Mouse (Mus musculus): ENCODE measurements at regions not wholly inside any gene's neighbourhood (a gene's known extent, or its start where the extent isn't known, plus 50 kb on each side); places are given as distances from the start of the nearest gene placed in this dataset.

DNA sequence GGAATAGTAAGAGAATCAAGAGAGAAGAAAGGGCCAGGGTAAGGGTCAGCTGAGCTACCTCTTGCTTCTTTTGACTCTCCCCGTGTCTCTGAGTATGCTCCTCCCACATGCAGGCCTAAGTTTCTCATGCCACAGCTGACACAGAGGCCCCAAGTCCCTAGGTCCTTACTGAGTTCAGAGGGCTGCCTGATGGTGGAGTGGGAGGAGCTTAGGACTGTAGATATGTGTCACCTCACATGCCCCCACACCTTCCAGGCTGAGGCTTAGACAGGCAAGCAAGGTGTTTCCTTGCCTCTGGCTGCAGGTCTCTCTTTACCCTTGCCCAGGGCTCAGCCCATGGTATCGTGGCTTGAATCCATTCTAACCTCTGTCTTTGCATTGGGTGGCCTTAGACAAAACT lies 131.8 kb upstream of the Ccnd1 start:
- no peak for TF ChIP-seq CTCF (IDR thresholded peaks at IDR 0.05; ENCODE audit: low read depth)
- no peak for TF ChIP-seq EP300 (IDR thresholded peaks at IDR 0.05; ENCODE audit: low read depth)

Measured in liver, postnatal 0 days (tissue).